Mouse (Mus musculus): ENCODE measurements around the gene Lta.

DNA sequence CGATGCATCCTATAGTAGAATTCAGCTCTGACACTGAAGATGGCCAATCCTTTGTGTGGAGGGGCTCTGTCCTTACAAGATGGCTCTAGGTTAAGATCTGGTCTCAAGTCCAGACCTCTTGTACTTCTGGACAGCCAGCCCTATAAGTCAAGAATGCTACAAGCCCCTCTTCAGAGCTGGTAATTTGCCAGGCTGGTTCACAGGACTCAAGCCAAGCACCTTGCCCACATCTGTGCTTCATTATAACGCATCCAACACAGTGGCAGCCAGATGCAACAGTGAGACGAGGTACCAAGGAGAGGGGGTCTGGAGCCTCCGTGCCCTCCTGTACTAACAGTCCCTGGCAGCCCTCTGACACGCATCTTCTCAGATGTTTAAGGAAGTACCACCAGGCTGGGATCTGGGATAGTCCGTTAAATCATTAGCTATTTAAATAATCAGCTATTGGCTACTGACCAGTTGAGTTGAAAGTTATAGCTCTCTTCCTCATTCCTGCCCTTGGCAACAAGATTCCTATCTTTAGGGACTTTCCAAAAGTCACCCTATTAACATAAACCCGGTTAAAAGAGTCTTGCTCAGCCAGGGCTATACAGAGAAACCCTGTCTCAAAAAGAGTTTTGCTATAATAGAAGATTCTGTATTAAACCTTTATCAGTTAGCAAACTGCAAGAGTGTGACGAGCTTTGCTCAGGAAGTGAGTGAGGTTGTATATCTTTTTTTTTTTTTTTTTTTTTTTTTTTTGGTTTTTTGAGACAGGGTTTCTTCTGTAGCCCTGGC lies 30.8 kb downstream of the Lta start:
- TF ChIP-seq POLR2A (IDR thresholded peaks at IDR 0.05; ENCODE audit: extremely low read depth, insufficient read depth, low read length) (no peak), CTCF (IDR thresholded peaks at IDR 0.05; ENCODE audit: low read depth, low read length) (no peak)

Data from liver, adult 2 months (tissue).